Mouse (Mus musculus) olfactory bulb, adult 2 months (tissue): ENCODE data around the gene Cmtr2. TPM values are rescaled to one million over a fixed set of nuclear protein-coding genes. Genes with fewer than 3 reads are reported as not detected.

Experiments
- H3K27ac ChIP-seq: fragments of 200-500 bp; 2 replicates; pipeline ENCODE4 v1.5.1; 2012; ENCODE audit warnings: low read depth, low read length; ENCODE audit not compliant: insufficient read depth
- H3K4me1 ChIP-seq: fragments of 200-500 bp; 2 replicates; pipeline ENCODE4 v1.6.1; 2012; ENCODE audit warnings: low read length; ENCODE audit not compliant: control insufficient read depth, insufficient read depth
- H3K4me3 ChIP-seq: fragments of 200-500 bp; 2 replicates; pipeline ENCODE4 v1.5.1; 2012; ENCODE audit warnings: mild to moderate bottlenecking, low read depth, low read length, moderate library complexity; ENCODE audit not compliant: insufficient read depth
- CTCF ChIP-seq: fragments of 200-500 bp; IDR thresholded peaks from 2 replicates; pipeline ENCODE4 v1.5.1; 2012; ENCODE audit warnings: low read depth, mild to moderate bottlenecking, low read length, moderate library complexity; ENCODE audit not compliant: insufficient read depth
- POLR2A ChIP-seq: fragments of 200-500 bp; IDR thresholded peaks from 2 replicates; pipeline ENCODE4 v1.6.1; 2012; ENCODE audit warnings: mild to moderate bottlenecking, low read depth, low read length, moderate library complexity; ENCODE audit not compliant: insufficient read depth
- WGBS: fragments of 180-500 bp; shearing (Covaris S2); methylation state at CpG from one replicate; pipeline ENCODE4 v1.1.7; 2018; 5-methylcytosine and 5-hydroxymethylcytosine counted together
- polyA plus RNA-seq: library from polyadenylated mRNA; stranded (reverse); fragments of >200 nt; gene quantifications from 2 replicates; pipeline ENCODE4 v1.2.4, GENCODE M21; 2012; ENCODE audit warnings: low replicate concordance; ENCODE audit not compliant: missing spikeins, insufficient read depth, insufficient read length

The Cmtr2 gene
- polyA plus RNA-seq, 1 experiment = not detected

GRCm38 (mm10) chr8:110188961-110189750, 26.3 kb upstream of the Cmtr2 start:
- peaks cover 13% of the 10 kb centered on the region for H3K4me1 ChIP-seq
- no peak for TF ChIP-seq POLR2A
- no peak for TF ChIP-seq CTCF
- H3K4me3 ChIP-seq = no peak overlapping the region
- H3K27ac ChIP-seq = peak overlapping the region; percentile 42; the same call in 1 of the 2 replicates
- 30% methylated on average over 8 of the region's 8 CpGs for WGBS

DNA sequence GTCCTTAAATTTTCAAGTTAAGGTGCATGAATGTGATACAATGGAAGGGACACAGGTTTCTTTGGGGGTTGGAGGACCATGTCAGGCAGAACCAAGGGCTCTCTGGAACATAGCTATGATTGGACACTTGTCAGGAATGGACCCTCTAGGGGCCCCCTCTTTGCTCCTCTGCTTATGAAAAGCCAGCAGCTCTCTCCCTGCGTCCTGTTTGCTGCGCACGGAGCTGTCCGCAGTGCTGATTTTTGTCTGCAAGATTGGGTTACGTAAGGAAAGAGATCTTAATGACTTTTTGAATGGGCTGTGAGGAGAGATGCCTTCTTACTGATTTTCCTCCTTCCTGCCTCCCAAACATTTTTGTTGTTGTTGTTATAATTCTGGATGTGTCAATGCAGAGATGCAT, 18.8 kb upstream of the Cmtr2 start:
- H3K4me3 ChIP-seq = no peak overlapping the region
- peaks cover 11% of the 10 kb centered on the region; the same call in 1 of the 2 replicates for H3K4me1 ChIP-seq
- H3K27ac ChIP-seq = no peak overlapping the region
- TF ChIP-seq POLR2A = no peak
- TF ChIP-seq CTCF = no peak
- 49% methylated on average over 5 of the region's 5 CpGs for WGBS

DNA sequence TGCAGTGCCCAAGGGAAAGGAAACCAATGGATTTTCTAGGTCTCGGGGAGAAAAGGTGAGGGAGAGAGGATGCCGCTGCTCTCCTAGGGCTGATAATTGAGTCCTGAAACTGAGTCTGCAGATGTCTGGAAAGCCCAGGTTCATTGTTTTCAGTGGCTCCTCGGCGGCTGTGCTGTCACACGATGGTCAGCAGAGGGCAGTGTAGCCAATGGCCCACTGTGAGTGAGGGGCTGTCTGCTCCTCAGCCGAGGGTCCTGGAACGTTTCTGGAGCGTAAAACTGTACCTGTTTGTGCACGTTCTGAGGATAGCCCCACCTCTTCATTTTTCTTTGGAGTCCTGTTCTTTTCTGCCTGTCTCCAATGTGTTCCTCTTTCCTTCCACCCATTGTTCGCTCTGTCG, 13.7 kb upstream of the Cmtr2 start:
- H3K4me3 ChIP-seq = no peak overlapping the region
- WGBS = 42% methylated on average over 11 of the region's 11 CpGs
- H3K4me1 ChIP-seq = peaks cover 9% of the 10 kb centered on the region

GRCm38 (mm10) chr8:110216253-110216652, 788 bp downstream of the Cmtr2 start:
- WGBS = 70% methylated on average over 5 of the region's 5 CpGs
- Histone ChIP-seq H3K4me3 (no peak overlapping the region), H3K4me1 (peaks cover 7% of the 10 kb centered on the region), H3K27ac (no peak overlapping the region)
- TF ChIP-seq CTCF (no peak), POLR2A (no peak)

More for the DNA sequence above, 13.7 kb upstream of the Cmtr2 start:
- TF ChIP-seq POLR2A (no peak), CTCF (peak; percentile 46; the same call in 1 of the 2 replicates)
- H3K27ac ChIP-seq = no peak overlapping the region

DNA sequence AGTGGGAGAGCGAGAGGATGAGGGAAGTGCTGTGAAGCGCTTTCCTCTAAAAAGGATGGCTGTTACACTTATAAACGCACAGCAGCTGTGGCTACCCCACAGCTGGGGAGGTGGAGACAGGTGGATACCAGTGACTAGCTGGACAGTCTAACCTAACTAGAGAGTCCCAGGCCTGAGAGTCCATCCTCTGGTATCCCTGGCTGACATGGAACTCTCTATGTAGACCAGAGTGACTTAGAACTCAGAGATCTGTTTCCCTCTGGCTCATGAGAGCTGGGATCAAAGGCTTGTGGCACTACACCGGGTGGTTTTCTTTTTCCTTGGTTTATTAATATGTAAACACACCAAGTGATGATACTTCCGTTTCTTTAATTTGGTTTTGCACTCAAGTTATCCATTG, 1.7 kb downstream of the Cmtr2 start:
- Histone ChIP-seq H3K4me1 (peaks cover 7% of the 10 kb centered on the region), H3K27ac (peak overlapping the region; percentile 85), H3K4me3 (peak overlapping the region; percentile 76)
- no peak for TF ChIP-seq CTCF
- 18% methylated on average over 5 of the region's 5 CpGs for WGBS

GRCm38 (mm10) chr8:110217681-110218131, 2.2 kb downstream of the Cmtr2 start:
- Histone ChIP-seq H3K4me1 (peaks cover 7% of the 10 kb centered on the region), H3K27ac (peak overlapping the region; percentile 85), H3K4me3 (peak overlapping the region; percentile 76)
- 0% methylated on average over 43 of the region's 43 CpGs for WGBS
- TF ChIP-seq POLR2A (peak; percentile 58; the same call in 1 of the 2 replicates), CTCF (no peak)

DNA sequence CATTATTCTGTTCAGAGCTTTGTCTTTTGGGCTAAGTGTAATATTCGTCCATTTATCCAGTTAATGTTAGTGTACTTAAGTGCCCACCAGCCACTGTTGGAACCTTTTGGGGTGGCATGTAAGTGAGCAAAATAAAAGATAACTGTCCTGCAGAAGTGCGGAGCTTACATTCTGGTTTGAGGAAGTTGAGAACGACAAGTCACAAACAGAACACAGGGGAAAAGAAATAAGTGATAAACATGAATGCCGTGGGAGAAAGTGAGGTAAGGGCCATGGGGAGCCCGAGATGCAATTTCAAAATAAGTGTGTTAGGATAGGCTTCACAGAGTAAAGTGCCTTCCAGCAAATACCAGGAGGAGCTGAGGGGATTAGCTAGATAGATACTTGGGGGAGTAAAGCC, 3.0 kb downstream of the Cmtr2 start:
- 33% methylated on average over 5 of the region's 5 CpGs for WGBS
- H3K4me3 ChIP-seq = peak overlapping the region; percentile 9; the same call in 1 of the 2 replicates
- H3K27ac ChIP-seq = no peak overlapping the region
- TF ChIP-seq CTCF (no peak), POLR2A (no peak)
- peaks cover 12% of the 10 kb centered on the region for H3K4me1 ChIP-seq

GRCm38 (mm10) chr8:110220936-110221335, 5.5 kb downstream of the Cmtr2 start:
- H3K4me1 ChIP-seq = peaks cover 12% of the 10 kb centered on the region
- no peak overlapping the region for H3K4me3 ChIP-seq
- no peak overlapping the region for H3K27ac ChIP-seq
- TF ChIP-seq CTCF (no peak), POLR2A (no peak)
- 88% methylated on average over 14 of the region's 14 CpGs for WGBS

DNA sequence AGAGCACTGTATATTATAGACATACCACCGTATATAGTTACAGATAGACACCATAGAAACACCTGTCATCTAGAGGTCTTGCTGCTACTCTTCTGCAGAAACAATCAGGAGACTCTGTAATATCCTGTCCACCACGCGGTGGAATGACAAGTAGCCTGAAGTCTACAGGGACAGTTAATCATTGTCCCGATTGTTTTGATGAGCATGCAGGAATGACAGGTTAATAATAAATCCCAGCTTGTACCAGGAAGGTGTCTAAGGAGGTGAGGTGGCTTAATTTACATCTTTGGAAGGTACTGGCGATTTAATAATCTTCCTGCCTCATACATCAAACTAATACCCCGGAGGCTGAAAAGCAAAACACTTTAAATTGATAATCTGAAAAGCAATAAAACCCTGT, 15.3 kb downstream of the Cmtr2 start:
- H3K27ac ChIP-seq = no peak overlapping the region
- H3K4me3 ChIP-seq = no peak overlapping the region
- WGBS = 89% methylated on average over 6 of the region's 6 CpGs
- H3K4me1 ChIP-seq = no peaks in the 10 kb centered on the region
- TF ChIP-seq POLR2A (no peak), CTCF (no peak)
